Mouse (Mus musculus): ENCODE results near the gene Slc25a28.
A peak's percentile ranks its signal among the peaks of the same experiment; 100 is the strongest.

Gene Slc25a28

DNA sequence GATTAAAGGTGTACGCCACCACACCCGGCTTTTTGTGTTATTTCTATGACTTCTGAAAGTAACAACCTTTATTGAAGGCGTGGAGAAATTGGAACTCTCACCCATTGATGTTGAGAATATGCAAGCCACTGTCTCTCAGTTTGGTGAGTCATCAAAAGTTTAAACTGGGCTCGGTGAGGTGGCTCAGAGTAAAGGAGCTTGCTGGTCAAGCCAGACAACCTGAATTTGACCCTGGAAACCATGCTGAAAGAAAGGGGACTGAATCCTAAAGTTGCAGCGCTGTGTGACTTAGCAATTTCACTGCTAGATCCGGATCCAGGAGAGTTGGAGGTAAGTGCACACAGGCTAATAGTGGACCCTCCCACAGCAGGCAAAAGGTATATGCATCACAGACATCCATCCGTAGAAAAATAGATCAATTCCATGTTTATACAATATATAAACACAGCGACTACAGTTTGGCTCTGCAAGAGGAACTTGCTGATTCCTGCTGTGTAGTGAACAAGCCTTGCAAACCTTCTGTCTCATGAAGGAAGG, 3.9 kb upstream of the Slc25a28 start:
- DNase-seq (ENCODE audit: low read depth, low spot score): no peak

DNA sequence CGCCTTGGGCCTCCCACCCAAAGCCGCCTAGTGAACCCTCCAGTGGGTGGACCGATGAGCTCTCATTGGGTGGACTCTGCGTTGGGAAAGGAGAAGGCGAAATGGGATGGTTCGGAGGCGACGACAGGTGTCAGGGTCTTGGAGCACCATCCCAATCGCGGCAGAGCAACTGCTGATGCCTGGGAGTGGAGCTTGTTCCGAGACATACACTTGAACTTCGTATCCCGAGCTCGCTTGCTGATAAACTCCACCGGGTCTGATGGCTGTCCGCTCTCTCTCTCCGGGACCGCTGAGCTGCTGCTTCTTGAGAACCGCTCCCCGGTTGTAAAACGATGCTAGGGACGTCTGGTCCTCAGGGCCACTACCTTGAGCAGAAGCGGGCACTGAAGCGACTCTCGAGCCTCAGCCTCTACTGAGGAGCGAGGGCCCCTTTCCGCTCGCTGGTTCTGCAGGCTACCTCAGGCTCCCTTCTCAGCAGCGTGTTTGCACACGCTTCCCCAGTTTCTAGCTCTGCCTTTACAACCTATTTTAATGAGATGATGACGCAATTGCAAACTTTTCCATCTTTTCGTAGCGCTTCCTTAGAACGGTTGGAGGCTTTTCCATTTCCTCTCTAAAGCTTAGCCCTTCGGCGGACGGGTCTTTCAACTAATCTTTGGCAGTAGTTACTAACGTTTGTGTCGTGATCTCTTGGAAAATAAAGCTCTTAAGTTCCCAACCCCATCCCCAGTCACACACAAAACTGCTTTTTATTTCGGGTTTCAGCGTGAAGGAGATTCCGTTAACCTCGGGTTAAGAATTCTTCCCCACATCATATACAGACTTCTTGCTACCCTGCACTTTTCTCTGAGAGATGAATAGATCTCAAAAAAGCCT, 1.1 kb upstream of the Slc25a28 start:
- DNase-seq (ENCODE audit: low read depth, low spot score): peak; percentile 49

DNA sequence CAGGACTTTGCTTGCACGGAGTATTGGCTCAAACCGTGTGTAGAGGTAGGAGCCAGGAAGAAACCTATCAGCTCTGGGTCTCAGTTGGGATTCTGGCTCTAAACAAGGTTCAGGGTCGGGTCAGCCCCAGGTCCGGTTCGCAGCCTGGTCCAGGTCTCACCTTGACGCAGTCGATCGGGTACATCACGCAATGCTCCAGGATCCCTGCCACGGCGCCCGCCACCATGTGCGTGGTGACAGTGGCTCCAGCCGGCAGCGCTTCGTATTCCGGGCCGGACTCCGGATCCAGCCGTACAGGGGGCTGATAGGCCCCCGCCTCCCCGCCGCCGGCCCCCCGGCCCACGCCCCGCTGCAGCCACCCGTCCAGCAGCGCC, 378 bp downstream of the Slc25a28 start:
- no peak for DNase-seq (ENCODE audit: low read depth, low spot score)

DNA sequence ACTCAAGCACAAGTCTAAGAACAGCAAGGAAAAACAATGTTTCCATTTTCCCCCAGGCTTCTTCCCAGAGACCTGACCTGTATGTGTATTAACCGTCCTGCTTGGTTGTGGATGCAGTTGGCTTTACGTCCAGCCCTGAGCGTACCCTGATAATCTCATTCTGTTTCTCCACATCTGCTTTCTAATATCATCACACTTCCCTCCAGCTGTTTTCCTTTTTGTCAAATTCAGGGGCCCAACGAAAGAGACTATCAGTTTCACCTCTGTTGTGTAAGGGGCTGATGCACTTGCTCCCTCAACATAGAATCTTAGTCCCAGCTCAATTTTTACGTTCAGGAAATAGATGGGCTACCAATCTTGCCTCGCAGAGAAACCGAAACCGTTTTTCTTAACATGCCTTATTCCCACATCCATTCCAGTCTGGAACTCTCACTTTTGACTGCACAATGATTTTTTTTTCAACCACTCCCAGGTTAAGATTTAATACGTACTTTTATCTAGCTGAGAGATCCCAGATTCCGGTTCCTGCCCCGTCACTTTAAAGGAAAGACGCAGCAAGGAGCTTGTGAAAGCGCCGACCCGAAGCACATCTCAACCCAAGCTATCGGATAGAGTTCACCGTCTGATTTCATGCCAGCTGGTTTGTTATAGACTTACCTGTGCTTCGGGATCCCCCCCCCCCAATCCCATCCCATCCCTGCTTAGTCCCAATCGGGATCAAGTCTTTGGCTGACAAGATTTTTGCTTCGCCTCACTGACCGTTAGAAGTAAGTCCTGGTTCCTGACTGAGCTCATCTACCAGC, 967 bp downstream of the Slc25a28 start:
- no peak for DNase-seq (ENCODE audit: low read depth, low spot score)

DNA sequence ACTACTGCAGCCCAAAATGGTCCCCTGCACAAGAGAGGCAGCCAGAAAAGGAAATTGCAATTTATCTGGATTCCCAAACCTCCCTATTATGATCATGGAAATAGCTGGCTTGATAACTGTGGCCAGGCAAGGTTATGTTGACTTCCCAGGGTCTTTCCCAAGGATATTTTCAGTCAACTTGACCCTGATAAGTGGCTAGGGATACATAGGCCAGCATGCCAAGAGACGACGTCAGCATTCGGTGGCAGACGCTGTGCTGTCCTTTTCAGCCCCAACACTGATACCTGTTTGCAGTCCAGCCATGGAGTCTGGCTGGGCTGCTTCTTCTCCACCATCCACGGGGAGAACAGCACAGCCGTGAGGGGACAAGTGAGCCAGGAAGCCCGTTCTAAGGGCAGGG, 3.6 kb downstream of the Slc25a28 start:
- DNase-seq (ENCODE audit: low read depth, low spot score): no peak

DNA sequence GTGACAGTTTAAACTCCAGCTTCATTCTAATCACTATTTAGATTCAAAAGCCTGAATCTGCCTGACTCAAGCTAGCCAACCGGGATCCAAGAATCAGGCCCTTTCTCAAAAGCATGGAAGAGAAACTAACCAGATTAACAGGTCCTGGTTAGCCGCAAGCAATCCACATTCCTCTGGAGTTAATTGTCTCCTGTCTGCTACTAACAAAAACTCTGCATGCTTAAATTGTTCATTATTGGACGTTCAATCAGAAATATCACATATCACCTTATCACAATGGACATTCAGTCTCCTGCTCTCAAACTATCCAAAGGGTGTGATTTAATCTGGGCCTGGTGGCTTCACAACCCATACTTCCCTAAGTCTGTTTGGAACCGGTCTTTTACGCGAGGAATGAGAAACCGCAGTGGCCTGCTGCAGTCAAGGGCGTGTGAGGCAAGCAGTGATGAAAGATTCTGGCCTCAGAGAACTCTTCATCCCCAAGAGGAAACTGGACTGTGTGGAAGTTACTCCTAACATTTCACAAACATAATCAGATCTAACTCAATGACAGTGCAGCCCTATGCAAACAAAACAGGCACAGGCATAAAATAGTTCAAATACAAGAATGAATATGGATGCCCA, 5.4 kb downstream of the Slc25a28 start:
- DNase-seq (ENCODE audit: low read depth, low spot score): no peak

DNA sequence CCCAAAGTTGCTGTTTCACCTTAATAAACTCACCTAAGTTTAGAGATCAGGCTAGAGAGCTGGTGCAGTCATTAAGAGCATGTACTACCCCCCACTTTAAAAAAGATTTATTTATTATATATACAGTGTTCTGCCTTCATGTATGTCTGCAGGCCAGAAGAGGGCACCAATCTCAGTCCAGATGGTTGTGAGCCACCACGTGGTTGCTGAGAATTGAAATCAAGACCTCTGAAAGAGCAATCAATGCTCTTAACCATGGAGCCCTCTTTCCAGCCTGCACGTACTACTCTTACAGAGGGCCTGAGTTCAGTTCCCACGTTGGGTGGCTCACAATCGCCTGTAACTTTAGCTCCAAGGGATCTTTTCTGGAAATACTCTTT, 7.3 kb downstream of the Slc25a28 start:
- no peak for DNase-seq (ENCODE audit: low read depth, low spot score)

DNA sequence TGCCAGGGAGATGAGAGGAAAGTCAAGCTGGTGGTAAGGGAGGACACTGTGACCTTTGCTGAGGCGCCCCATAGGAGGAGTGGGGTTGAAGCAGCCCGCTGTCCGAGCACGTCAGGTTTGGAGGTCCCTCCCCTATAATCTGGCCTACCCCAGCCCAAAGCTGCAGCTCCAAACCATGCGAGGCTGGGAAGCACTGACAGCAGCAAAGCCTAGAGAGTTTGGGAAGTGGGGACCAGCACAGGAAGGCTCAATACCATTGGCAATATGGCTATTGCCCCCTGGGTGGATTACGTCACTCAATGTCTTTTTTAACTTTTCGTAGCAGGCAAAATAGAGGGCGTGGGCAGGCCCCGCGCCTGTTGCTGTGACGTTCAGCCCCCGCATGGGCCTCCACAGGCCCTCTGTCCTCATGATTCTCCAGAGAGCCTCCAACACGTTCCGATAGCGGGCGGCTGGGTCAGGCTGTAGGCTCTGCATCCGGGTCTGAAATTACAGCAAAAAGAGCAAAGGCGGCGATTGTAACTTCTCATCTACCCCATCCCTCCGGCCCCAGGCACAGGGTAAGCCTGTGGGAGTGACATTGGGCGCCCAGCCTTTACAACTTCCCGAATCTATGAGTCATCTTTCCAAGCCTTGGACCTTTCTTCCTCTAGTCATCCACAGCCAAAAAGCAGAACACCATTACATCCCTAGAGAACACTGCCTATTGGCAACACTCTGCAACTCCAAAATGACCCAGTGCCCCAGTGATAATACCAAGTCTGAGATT, 7.8 kb downstream of the Slc25a28 start:
- DNase-seq (ENCODE audit: low read depth, low spot score): no peak

DNA sequence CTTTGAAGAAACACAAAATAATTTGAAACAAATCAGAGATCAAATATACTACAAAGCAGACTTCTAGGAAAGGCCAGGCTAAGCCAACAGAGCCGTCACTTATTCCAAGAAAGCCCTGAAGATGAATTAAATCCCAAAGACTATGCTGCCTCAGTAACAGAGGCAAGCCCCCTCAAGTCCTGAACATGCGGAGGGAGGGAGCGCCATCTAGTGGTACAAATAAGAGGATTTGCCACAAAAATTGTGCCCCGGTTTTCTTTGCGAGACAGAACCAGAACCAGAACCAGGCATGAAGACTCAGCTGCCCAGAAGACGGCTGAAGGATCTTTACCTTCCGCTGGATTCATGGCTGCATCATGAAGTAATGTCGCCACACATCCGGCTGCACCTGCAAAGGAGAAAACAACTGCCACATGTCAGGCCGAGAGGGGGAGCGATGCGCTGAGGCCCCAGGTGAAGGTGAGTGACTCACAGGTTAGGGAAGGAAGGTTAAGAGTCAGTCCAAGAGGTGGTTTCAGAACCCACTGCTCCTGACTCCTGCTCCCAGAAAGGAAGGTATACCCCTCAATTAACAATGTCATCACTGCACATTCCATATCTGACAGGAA, 9.1 kb downstream of the Slc25a28 start:
- DNase-seq (ENCODE audit: low read depth, low spot score): peak; percentile 51

DNA sequence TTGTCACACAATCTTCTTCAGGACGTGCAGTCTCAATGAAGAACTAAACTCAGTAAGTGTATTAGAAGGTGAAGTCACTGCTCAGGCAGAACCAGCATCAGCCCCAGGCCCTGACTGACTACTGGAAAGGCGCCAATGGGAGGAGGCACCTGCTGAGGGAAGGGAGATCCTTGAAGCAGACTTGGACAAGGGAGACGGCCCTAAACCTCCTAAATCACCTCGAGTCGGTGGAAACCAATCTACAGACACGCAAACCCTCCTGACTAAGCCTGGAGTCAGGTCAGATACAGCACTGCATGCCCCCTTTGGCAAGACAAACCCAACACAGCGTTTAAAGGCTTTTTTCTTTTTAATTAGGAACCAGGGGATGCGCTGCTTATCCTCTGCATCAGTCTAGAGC, 11.2 kb downstream of the Slc25a28 start:
- DNase-seq (ENCODE audit: low read depth, low spot score): no peak

DNA sequence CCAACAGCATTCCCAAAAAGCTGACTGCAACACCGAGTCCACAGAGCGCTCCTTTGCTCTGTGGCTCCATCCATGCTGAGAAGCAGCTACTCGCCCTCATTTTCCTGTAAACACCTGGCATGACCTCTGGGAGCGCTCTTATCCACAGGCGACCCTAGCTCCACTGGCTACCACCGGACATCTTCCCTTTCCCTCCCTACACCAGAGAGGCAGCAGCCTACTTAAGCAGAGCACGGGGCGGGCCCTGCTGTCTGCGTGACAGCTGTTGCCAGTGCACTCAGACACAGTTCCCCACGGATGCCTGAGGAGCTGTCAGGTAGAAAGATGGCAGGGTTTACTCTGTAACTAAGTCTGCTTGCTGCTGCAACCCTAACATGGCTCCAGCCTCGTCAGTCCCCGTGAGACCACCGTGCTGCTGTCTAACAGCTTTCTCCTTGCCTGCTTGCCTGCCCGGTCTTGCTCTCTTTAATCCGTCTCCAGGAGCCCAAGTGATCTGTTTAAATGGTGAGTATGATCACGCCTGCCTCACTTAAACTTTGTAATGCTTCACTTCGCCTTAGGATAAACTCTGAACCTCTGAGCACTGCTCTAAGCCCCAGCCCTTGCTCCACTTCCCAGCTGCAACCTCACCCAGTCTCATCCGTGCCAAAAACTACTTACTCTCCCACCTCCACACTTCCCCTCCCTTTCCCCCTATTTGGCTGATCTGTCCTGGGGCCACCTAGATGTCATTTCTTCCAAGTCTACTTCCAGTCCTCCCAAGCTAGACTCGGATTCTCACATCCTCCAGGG, 12.3 kb downstream of the Slc25a28 start:
- no peak for DNase-seq (ENCODE audit: low read depth, low spot score)

DNA sequence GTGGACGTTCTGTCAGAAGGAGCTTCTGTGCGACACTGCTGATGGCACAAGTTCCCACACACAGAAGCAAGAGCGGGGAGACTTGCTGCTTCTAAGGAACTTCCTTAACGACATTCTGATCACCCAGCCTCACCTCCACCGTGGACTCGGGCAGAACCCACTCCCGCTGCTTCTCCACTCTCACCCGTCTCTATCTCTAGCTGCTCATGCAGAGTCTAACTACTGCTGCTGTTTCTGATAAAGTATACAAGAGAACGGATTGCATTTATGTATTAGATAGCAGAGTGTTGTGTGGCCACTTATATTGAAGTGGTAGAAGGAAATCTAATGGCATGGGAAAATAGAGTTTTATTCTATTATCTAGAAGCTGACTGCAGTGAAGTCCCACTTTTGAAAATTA, 13.9 kb downstream of the Slc25a28 start:
- DNase-seq (ENCODE audit: low read depth, low spot score): no peak

DNA sequence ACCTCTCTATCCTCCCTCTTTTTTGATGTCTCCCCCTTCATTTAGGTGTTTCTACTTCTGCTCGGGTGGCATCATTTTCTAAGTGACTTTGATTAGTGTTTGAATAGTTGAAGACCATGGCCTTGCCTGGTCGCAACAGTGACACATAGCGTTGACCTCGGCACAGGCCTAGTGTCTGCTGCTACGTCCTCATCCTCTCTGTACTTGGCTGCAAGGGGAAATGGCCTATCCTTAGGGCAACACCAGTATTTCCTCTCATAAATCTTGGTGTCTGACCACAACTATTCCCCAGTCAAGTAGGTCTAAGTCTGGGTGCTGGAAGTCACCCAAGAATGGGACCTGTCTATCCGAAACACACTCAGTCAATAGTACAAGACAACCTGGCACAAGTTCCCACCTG, 15.0 kb downstream of the Slc25a28 start:
- DNase-seq (ENCODE audit: low read depth, low spot score): no peak

DNA sequence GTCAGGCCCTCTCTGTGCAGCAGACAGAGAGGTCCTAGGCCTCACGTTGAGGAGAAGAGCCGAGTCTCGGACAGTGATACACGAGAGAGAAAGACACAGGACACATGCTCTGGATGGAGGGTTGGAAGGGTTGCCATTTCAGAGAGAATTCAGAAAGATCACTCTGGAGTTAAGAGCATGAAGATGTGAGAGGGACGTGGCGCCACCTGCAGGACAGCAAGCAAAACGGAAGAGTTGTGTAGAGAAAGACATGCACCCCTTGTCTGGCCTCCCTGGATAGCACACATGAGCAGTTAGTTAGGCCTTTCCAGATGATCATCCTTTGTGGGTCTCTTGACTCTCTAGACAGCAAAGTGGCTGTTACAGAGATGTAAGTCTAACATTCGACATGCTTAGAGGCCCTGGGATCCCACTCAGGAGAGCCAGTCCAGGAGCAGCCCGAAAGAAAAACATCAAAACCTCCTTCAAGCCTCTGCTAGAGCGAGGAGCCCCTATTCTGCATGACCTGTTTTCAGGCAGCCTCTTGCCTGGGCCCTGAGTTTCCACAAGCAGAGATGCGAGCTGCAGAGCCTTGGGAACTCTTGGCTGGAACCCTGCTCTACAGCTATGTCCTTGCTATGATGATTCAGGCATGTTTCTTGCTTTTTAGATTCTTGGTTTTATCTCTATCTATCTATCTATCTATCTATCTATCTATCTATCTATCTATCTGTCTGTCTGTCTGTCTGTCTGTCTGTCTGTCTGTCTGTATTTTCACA, 18.8 kb downstream of the Slc25a28 start:
- peak; percentile 62 for DNase-seq (ENCODE audit: low read depth, low spot score)

DNA sequence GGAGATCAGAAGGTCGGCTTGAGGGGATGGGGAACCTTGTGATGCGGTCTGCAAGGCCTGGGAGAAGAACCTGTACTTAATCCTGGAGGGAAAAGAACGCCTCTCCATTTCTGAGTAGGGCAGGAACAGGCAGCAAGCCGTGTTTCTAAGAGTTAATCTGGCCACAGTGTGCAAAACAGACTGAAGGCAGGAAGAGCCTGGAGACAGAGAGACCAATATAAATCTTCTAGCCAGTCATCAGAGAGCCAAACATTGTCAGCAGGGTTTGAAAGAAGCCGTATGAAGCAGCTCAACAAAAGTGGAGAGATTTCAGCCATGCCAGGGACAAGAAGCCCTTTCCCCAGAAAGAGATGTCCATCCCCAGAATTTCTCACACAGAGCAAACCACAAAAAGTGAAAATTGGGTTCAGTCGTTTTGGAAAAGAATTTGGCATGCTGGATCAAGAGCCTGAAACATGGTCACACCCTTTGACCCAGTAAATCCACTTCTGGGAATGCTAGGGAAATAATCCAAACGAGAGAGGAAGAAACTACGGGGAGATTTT, 23.4 kb downstream of the Slc25a28 start:
- DNase-seq (ENCODE audit: low read depth, low spot score): no peak

DNA sequence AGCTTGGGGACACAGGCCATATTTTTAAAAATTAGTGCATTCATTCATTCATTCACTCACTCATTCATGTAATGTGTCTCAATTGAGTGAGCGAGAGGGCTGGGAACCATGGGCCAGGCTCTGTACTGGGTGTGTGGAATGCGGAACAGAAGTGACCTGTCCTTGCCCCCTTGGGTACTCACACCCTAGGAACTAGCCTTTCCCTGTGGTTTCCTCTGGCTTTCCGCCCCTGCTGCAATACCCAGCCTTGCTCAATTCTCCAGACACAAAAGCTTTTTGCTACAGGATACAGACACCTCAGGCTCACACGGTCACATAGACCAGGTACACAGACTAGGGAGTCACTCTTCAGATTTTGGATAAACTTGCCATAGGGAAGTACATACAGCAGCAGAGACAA, 26.3 kb downstream of the Slc25a28 start:
- DNase-seq (ENCODE audit: low read depth, low spot score): no peak

DNA sequence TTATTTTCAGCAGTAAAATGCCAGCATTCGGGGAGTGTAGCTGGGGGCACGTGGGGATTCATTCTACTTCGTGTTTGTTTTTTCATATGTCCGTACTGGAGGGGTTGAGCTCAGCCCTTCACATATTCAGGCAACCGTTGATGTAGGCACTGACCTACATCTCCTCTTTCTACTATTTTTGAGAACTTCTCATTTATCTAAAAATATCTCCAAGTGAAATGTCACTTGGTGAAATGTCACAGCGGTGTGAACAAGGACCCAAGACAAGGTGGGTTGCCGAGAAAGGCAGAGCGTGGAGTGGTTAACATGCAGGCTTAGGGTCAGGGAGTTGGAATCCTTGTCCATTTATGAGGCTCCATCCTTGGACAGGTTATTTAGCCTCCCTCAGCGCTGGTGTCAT, 27.4 kb downstream of the Slc25a28 start:
- DNase-seq (ENCODE audit: low read depth, low spot score): no peak

DNA sequence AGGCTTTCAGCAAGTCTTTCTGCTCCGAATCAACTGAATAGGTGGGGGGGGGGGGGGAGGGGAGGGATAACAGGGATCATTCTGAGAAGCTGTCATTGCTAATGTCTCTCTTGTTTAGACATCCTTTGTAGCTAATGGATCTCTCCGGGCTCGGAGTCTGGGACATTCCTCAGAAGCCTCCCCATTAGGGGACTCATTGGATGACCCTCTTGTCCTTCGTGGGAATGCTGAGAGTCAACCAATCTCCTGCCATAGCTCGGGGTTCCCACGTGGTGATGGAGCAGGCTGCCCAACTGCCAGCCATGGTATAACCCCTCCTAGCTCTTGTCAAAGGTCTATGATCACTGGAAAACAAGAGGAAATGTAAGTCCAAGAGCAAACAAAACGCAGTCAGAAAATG, 27.8 kb downstream of the Slc25a28 start:
- DNase-seq (ENCODE audit: low read depth, low spot score): no peak

DNA sequence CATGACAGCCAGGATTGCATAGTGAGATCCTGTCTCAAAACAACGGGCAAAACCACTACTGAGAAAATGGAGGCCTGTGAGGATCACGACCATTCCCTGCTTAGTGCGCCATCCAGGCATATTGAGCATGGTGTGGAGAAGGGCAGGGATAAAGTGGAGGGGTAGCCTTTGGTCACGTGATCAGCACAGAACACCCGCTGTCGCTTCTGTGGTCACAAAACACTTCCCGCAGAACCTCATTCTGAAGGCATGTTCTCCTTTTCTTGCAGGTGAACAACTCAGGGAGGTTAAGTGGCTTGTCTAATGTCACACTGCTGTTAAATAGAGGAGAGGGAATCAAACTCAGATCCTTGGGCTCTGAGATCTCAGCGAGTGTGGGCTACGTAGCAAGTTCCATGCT, 29.2 kb downstream of the Slc25a28 start:
- no peak for DNase-seq (ENCODE audit: low read depth, low spot score)

Data from forelimb bud, embryonic 11.5 days (tissue).